Mouse (Mus musculus) 3T3-L1 (cell line): ENCODE measurements at regions not wholly inside any gene's neighbourhood (a gene's known extent, or its start where the extent isn't known, plus 50 kb on each side); places are given as distances from the start of the nearest gene placed in this dataset.

Source experiments
- DNase-seq: peaks from one replicate; pipeline ENCODE4 v3.0.0-alpha.2; 2015; ENCODE audit warnings: low read depth, low spot score

GRCm38 (mm10) chr2:171805376-171805775, 237.9 kb downstream of the Cbln4 start:
- DNase-seq = no peak

- no peak for DNase-seq
Measured at GRCm38 (mm10) chr2:171800511-171801268, 242.6 kb downstream of the Cbln4 start.

GRCm38 (mm10) chr2:171799351-171799750, 243.9 kb downstream of the Cbln4 start:
- DNase-seq = no peak

- no peak for DNase-seq
Measured at GRCm38 (mm10) chr2:171790686-171791085, 252.6 kb downstream of the Cbln4 start.

GRCm38 (mm10) chr2:171766193-171766930, 276.9 kb downstream of the Cbln4 start:
- DNase-seq = no peak

GRCm38 (mm10) chr2:171765071-171765470, 278.2 kb downstream of the Cbln4 start:
- no peak for DNase-seq

GRCm38 (mm10) chr2:171753502-171753901, 289.8 kb downstream of the Cbln4 start:
- DNase-seq = no peak

- no peak for DNase-seq
Measured at GRCm38 (mm10) chr2:171747162-171747561, 296.1 kb downstream of the Cbln4 start.

GRCm38 (mm10) chr2:171743111-171743510, 300.2 kb downstream of the Cbln4 start:
- DNase-seq = no peak

GRCm38 (mm10) chr2:171742706-171743105, 300.6 kb downstream of the Cbln4 start:
- no peak for DNase-seq

GRCm38 (mm10) chr2:171737761-171738160, 305.5 kb downstream of the Cbln4 start:
- DNase-seq = no peak

- DNase-seq = no peak
Measured at GRCm38 (mm10) chr2:171735061-171735490, 308.2 kb downstream of the Cbln4 start.

- no peak for DNase-seq
Measured at GRCm38 (mm10) chr2:171734634-171734987, 308.7 kb downstream of the Cbln4 start.

- no peak for DNase-seq
Measured at GRCm38 (mm10) chr2:171733965-171734633, 309.2 kb downstream of the Cbln4 start.

GRCm38 (mm10) chr2:171719269-171719668, 324.0 kb downstream of the Cbln4 start:
- DNase-seq = no peak

- no peak for DNase-seq
Measured at GRCm38 (mm10) chr2:171718855-171719254, 324.4 kb downstream of the Cbln4 start.

GRCm38 (mm10) chr2:171712816-171713570, 330.3 kb downstream of the Cbln4 start:
- no peak for DNase-seq

- DNase-seq = no peak
Measured at GRCm38 (mm10) chr2:171693526-171693925, 349.7 kb downstream of the Cbln4 start.

- DNase-seq = no peak
Measured at GRCm38 (mm10) chr2:171690781-171691180, 352.5 kb downstream of the Cbln4 start.

- DNase-seq = no peak
Measured at GRCm38 (mm10) chr2:171689102-171689501, 354.2 kb downstream of the Cbln4 start.

GRCm38 (mm10) chr2:171677998-171678397, 365.3 kb downstream of the Cbln4 start:
- no peak for DNase-seq

GRCm38 (mm10) chr2:171677128-171677527, 366.1 kb downstream of the Cbln4 start:
- DNase-seq = no peak
